Mouse (Mus musculus) frontal cortex, adult 2 months (tissue): ENCODE measurements around the gene Gorasp2. TPM values are rescaled to one million over a fixed set of nuclear protein-coding genes. Genes with fewer than 3 reads are reported as not detected.

Experiments used
- DNase-seq, 2 experiments: peaks; one replicate each; pipeline ENCODE4 v3.0.0; 2022; ENCODE audit warnings: low spot score in 1 of 2; ENCODE audit errors: extremely low spot score in 1 of 2
- polyA plus RNA-seq: library from polyadenylated mRNA; depleted of rRNA; stranded (reverse); fragments of >200 nt; gene quantifications from 2 replicates; pipeline ENCODE4 v1.2.3, GENCODE M21; 2012; rRNA removed

Gorasp2 gene
- polyA plus RNA-seq, 1 experiment, result 81.2 TPM

DNA sequence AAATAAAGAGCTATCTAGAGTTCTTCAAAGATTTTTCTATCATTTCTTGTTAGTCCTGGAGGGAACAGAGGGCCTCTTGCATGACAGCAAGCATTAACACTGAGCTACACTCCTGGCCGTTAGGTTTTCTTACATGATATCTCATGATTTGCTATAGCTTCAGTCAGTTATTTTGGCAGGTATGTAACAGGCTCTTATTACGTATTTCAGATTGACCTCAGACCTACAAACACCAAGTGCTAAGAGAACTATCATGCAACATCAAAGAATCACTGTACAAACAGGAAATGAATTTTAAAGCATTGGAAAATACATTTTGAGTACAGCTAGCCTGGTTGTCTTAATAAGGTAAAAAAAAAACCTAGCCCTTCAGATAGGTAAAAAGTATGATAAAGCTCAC is 65.7 kb downstream of the Gorasp2 start:
- DNase-seq, result no peak

DNA sequence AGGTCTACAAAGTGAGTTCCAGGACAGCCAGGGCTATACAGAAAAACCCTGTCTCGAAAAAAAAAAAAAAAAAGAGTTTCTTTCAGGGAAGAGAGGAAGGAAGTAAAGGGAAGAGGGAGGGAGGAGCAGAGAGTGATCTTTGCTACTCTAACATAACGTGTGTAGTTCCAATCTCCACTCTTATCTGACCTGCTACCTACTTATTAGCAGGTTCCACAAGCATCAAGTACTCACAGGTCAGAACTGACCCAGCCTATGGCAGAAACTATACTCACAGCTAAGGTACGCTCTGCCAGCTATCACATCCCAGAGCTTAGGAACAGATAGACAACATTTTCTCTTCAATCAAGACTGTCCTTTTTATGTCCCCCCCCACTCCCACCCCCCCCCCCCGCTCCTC is 74.2 kb downstream of the Gorasp2 start:
- DNase-seq, result no peak

- no peak for DNase-seq
These were observed 74.6 kb downstream of the Gorasp2 start for GRCm38 (mm10) chr2:70736008-70736407.

DNA sequence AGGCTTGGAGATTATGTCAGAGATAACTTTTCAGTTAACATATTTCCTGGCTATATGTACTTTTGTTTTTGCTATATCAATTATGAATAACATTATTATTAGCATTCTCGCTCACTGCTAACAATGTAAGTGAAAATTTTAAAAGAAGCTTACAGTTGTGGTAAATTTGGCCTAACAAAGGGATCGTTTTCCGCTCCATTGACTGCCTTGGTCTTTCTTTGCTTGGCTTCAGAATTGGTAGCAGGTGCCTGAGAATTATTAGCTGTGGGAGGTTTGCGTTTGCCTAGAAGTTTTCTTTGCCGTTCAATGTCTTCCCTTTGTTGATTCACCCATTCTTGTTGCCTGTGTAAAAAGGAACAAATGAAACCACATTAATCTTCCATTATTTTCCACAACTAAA is 80.5 kb downstream of the Gorasp2 start:
- no peak for DNase-seq

DNA sequence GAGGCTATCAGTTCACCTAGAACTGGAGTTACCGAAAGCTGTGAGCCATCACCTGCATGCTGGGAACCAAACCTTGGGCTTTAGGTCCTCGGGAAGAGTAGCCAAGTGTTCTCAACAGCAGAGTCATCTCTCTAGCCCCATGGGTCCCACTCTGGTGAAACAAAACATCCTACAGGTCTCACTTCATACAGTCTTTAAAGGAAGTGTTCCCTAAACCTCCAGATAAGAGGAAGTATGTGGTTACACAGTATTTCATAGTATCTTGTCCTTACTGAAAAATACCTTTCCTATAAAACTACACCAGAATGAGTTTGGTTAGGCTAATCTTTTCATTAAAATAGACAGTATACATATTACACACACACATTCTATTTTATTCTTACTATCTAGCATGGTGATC is 81.2 kb downstream of the Gorasp2 start:
- no peak for DNase-seq

DNA sequence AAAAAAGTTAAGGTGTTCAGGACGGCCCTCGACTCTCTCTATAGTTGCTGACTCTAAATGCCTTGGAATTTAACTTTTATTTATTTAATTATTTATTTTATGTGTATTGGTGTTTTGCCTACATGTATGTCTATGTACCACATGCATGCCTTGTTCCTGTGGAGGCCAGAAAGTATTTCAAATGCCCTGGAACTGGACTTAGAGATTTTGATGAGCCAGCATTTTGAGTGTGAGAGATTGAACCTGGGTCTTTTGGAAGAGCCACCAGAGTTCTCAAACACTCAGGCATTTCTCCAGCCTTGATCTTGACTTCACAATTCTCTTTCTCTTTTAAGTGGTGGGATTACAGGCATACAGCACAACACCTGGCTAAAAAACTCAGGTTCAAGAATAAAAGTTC is 90.3 kb downstream of the Gorasp2 start:
- DNase-seq, result no peak

DNA sequence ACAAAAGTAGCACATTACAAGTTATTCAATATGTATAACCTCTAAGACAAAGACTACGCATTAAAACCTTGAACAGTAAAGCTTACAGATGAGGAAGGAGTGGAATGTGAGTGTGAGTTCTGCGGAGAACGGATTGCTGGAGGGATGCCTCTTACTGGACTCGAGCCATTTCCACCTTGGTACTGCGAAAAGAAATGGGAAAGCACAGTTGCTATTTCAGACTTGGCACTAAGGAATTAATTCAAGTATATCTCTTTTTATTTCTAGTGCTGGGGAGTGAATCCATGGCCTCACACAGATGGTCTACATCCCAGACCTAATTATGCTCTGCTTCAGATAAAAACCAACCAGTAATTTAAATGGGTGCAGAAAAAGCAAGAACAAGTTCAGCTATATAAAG is 90.8 kb downstream of the Gorasp2 start:
- DNase-seq, result peak in 1 of 2 experiments; percentile 53

Other genes with a start within 250 kb of the Gorasp2 start
- 0.86 and 1.1 TPM in 2 replicates for gene Sp5, start 186.7 kb upstream of the Gorasp2 start, polyA plus RNA-seq
- gene Erich2, start 152.8 kb upstream of the Gorasp2 start, polyA plus RNA-seq, result 0.94 and 1.0 TPM in 2 replicates
- 891 and 1,276 TPM in 2 replicates for gene Gad1, start 108.5 kb upstream of the Gorasp2 start, polyA plus RNA-seq
- 0.25 and 0.78 TPM in 2 replicates for gene Gm26558, start 532 bp downstream of the Gorasp2 start, polyA plus RNA-seq
- 44.9 and 47.1 TPM in 2 replicates for gene Tlk1, start 164.2 kb downstream of the Gorasp2 start, polyA plus RNA-seq